Mouse (Mus musculus): Measurements from ENCODE around the gene Ccdc91. TPM values are rescaled to one million over a fixed set of nuclear protein-coding genes. Genes with fewer than 3 reads are reported as not detected.

The Ccdc91 gene
- total and polyA plus RNA-seq, 3 experiments = 12.0 to 15.6 (median 14.4) TPM

DNA sequence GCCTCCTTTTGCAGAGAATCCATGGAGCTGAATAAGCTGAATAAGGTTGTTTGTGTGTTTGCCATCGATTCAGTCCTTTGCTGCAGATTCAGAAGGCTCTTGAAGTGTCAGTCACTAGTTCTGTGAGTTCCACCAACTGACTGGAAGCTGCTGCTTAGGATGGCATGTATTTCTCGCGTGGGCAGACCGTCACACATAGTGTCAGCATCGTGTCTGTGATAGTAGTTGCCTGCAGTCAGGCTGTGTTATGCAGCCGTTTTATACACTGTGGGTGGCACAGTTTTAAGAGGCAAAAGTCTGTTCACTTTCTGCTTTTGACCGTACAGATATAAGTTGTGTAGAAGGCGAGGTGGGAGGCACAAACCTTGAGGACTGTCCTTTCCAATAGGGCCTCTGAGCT is 42.3 kb downstream of the Ccdc91 start:
- no peaks in the 10 kb centered on the region for H3K9me3 ChIP-seq (replicated peaks; ENCODE audit: low read length)
- H3K9ac ChIP-seq (ENCODE audit: insufficient read depth, low read depth) = no peak overlapping the region
- H3K27me3 ChIP-seq (replicated peaks) = no peaks in the 10 kb centered on the region
- dilution Hi-C loops (cut with MboI; ENCODE audit: extremely low pct_ligation_motif_present, extremely low pct_unique_long_range_greater_than_20kb, low sequenced_read_pairs) = no loop called here
- H3K27ac ChIP-seq (ENCODE audit: insufficient read depth, low read depth) = no peak overlapping the region
- H3K4me3 ChIP-seq (replicated peaks in 1 of 3; ENCODE audit: low read depth in 2 of 3, low read length in 2 of 3, poor library complexity in 1 of 3) = no peak overlapping the region
- peaks cover 2 to 9% of the 10 kb centered on the region in 2 experiments for H3K36me3 ChIP-seq (replicated peaks in 1 of 2; ENCODE audit: control insufficient read depth in 1 of 2, insufficient read depth in 1 of 2, low read length in 1 of 2)
- H3K4me2 ChIP-seq (ENCODE audit: insufficient read depth, low read depth, poor library complexity, severe bottlenecking) = no peak overlapping the region
- H3K79me2 ChIP-seq (replicated peaks; ENCODE audit: control insufficient read depth, extremely low read depth, insufficient read depth, poor library complexity, severe bottlenecking) = no peaks in the 10 kb centered on the region
- no peak for TF ChIP-seq SMC3 (IDR thresholded peaks at IDR 0.05; ENCODE audit: low read depth, low read length)
- TF ChIP-seq KAT2A (IDR thresholded peaks at IDR 0.05; ENCODE audit: insufficient replicate concordance, low read length) = no peak
- no peak for TF ChIP-seq MAFK (IDR thresholded peaks at IDR 0.05; ENCODE audit: insufficient replicate concordance, low read length)
- TF ChIP-seq MAZ (IDR thresholded peaks at IDR 0.05; ENCODE audit: low read depth, low read length) = no peak
- no peak for TF ChIP-seq ZC3H11A (IDR thresholded peaks at IDR 0.05; ENCODE audit: low read depth, low read length)
- TF ChIP-seq BHLHE40 (IDR thresholded peaks at IDR 0.05; ENCODE audit: low read depth, low read length) = no peak
- TF ChIP-seq ELF1 (IDR thresholded peaks at IDR 0.05; ENCODE audit: low read depth, low read length) = no peak
- no peak for TF ChIP-seq ZMIZ1 (IDR thresholded peaks at IDR 0.05; ENCODE audit: low read depth, low read length)
- TF ChIP-seq PAX5 (IDR thresholded peaks at IDR 0.05; ENCODE audit: low read length) = no peak
- TF ChIP-seq IRF4 (IDR thresholded peaks at IDR 0.05; ENCODE audit: low read depth, low read length) = no peak
- H3K4me1 ChIP-seq (ENCODE audit: control insufficient read depth in 1 of 2, insufficient read depth in 2 of 2) = peaks cover 2 to 34% of the 10 kb centered on the region in 2 experiments; a peak in 3 of 4 replicates
- DNase-seq (ENCODE audit: extremely low read depth) = no peak
- in situ Hi-C loops (cut with MboI; ENCODE audit: low pct_ligation_motif_present, low pct_unique_long_range_greater_than_20kb, low sequenced_read_pairs) = no loop called here

DNA sequence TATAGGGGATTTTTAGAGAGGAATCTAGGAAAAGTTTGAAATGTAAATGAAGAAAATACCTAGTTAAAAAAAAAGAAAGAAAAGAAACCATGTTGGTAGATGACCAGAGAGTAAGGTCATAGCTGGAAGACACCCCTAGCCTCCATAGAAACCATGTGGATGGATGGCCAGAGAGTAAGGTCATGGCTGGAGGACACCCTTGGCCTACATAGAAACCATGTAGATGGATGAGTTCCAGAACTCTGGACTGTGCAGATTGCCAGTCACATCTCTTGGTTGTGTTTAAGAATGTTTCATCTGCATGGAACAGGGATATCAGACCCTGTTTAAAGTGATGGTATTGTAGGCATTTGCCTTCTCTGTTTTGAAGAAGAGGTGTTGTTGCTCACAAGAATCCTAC is 49.6 kb downstream of the Ccdc91 start:
- H3K36me3 ChIP-seq (replicated peaks in 1 of 2; ENCODE audit: control insufficient read depth in 1 of 2, insufficient read depth in 1 of 2, low read length in 1 of 2) = peaks cover 2 to 3% of the 10 kb centered on the region in 2 experiments
- no peak for TF ChIP-seq KAT2A (IDR thresholded peaks at IDR 0.05; ENCODE audit: insufficient replicate concordance, low read length)
- no peak for TF ChIP-seq UBTF (IDR thresholded peaks at IDR 0.05; ENCODE audit: low read depth, low read length)
- no peak for TF ChIP-seq ETS1 (conservative IDR thresholded peaks at IDR 0.05; ENCODE audit: low read depth, low read length)
- no peak for TF ChIP-seq ELF1 (IDR thresholded peaks at IDR 0.05; ENCODE audit: low read depth, low read length)
- TF ChIP-seq EP300 (IDR thresholded peaks at IDR 0.05; ENCODE audit: low read length) = no peak
- TF ChIP-seq RCOR1 (conservative IDR thresholded peaks at IDR 0.05; ENCODE audit: low read depth, low read length) = no peak
- no peak for TF ChIP-seq MEF2A (IDR thresholded peaks at IDR 0.05; ENCODE audit: borderline replicate concordance, low read depth, low read length)
- TF ChIP-seq BHLHE40 (IDR thresholded peaks at IDR 0.05; ENCODE audit: low read depth, low read length) = no peak
- TF ChIP-seq USF2 (conservative IDR thresholded peaks at IDR 0.05; ENCODE audit: low read depth, low read length) = no peak
- no peak for TF ChIP-seq MAFK (IDR thresholded peaks at IDR 0.05; ENCODE audit: insufficient replicate concordance, low read length)
- no peak for TF ChIP-seq ZC3H11A (IDR thresholded peaks at IDR 0.05; ENCODE audit: low read depth, low read length)
- H3K4me3 ChIP-seq (replicated peaks in 1 of 3; ENCODE audit: low read depth in 2 of 3, low read length in 2 of 3, poor library complexity in 1 of 3) = no peak overlapping the region
- no peak overlapping the region for H3K27ac ChIP-seq (ENCODE audit: insufficient read depth, low read depth)
- no peaks in the 10 kb centered on the region for H3K27me3 ChIP-seq (replicated peaks)
- H3K4me2 ChIP-seq (ENCODE audit: insufficient read depth, low read depth, poor library complexity, severe bottlenecking) = no peak overlapping the region
- dilution Hi-C loops (cut with MboI; ENCODE audit: extremely low pct_ligation_motif_present, extremely low pct_unique_long_range_greater_than_20kb, low sequenced_read_pairs) = no loop called here
- no peak for DNase-seq (ENCODE audit: extremely low read depth)
- no peaks in the 10 kb centered on the region for H3K9me3 ChIP-seq (replicated peaks; ENCODE audit: low read length)
- H3K4me1 ChIP-seq (ENCODE audit: control insufficient read depth in 1 of 2, insufficient read depth in 2 of 2) = no peaks in the 10 kb centered on the region
- in situ Hi-C loops (cut with MboI; ENCODE audit: low pct_ligation_motif_present, low pct_unique_long_range_greater_than_20kb, low sequenced_read_pairs) = no loop called here
- H3K79me2 ChIP-seq (replicated peaks; ENCODE audit: control insufficient read depth, extremely low read depth, insufficient read depth, poor library complexity, severe bottlenecking) = no peaks in the 10 kb centered on the region
- no peak overlapping the region for H3K9ac ChIP-seq (ENCODE audit: insufficient read depth, low read depth)
